Mouse (Mus musculus) liver, adult 2 months (tissue): Measurements from ENCODE around the gene Ccn2.

Experiments
- CTCF ChIP-seq: fragments of 200-500 bp; IDR thresholded peaks from 2 replicates; pipeline ENCODE4 v1.5.1; 2011; ENCODE audit warnings: low read depth, low read length, control low read depth
- POLR2A ChIP-seq: fragments of 200-500 bp; IDR thresholded peaks from 2 replicates; pipeline ENCODE4 v1.6.1; 2011; ENCODE audit warnings: low read length, control low read depth; ENCODE audit not compliant: insufficient read depth; ENCODE audit errors: extremely low read depth

DNA sequence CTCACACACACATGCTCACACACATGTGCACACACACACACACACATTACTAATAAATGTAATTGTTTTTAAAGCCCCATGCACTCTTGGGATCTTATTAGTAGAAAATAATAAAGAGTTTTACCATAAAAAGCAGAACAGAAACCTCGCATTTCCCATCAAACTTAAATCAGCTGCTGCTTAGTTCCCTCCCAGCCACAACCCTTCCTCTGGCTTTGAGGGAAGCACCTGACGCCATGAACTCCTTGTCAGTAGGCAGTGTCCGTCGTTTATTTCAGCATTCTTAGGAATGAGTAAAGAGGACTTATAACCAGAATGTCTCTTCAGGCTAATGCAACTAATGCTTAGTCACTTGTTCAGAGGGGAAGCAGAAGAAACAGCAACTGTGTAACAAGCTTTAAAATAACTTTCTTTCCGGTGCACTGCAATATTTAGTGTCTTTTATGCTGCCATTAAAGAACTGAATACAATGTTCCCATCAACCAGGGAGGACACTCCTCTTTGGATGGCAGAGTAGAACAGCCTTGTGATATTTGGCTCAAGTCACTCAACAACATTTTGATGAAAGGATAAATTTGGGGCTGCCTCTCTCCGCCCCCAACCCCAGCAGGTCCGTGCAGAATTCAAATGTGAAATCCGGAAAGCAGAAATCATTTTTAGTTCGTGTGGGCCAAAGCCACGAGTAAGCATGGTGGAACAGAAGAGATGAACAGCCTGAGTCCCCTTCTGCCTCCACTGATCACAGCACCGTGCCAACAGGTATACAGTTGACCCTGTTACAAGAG is 47.7 kb downstream of the Ccn2 start:
- TF ChIP-seq CTCF = no peak
- no peak for TF ChIP-seq POLR2A
